Mouse (Mus musculus): ENCODE measurements around the gene Bpgm.

DNA sequence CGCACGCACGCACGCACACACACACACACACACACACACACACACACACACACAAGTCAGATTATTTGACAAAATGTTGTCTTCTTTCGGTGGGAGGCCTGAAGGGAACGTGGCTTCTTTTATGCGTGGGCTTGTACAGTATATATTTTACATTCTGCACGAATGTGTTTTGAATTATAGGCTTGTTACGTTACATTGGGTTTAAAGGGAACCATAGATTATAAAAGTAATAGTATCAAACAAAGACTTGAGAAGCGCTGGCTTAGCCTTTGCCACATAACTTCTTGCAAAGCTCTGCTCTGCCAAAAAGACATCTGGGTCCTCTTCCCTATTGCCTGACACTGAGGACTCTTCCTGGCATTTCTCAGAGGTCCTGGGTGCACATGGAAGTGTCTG is 68.2 kb downstream of the Bpgm start:
- no peak for TF ChIP-seq CTCF (IDR thresholded peaks at IDR 0.05)
- TF ChIP-seq EP300 (IDR thresholded peaks at IDR 0.05): no peak
